In the genomic region with DNA sequence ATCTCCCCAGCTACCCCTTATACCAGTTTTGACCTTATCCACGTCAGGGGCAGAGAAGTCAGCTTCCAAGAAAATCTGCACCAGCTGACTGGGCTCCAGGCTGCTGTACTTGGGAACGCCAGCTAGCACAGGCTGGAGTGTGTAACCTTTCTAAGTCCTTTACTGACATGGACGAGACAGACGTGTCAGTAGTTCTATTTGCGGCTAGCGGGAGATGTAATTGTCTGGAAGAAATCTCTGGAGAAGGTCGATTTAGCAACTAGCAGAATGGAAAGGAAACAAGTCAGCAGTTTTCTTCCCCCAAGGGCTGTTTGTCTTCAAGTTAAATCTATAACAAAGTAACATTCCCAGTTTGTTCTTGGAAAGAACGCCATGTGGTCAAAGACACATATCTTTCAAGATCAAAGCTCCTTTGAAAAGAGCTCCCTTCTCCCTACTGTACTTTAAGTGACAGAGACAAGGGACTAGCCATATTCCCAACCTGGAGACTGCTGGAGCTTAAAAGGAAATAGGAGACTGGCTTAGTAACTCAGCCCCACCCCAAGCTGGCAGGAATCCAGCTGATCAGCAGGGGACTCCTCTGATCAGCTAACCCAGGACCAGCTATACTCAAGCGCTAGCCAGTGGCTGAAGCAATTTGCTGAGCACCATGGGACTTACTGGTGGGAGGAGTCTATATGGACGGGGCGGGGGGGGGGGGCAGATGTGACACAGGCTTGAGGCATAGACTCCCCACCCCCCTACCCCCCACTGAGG, we compare ENCODE assay signal across 8 mouse cellular contexts. TPM values are rescaled to one million over a fixed set of nuclear protein-coding genes. Genes with fewer than 3 reads are reported as not detected.
DNase-seq lines count a peak whose midpoint lies in the region; ATAC-seq and TF ChIP-seq lines count a peak whose summit lies in the region.

No protein-coding gene starts in this region.

- TF ChIP-seq POLR2A in small intestine, adult 2 months (IDR thresholded peaks at IDR 0.05; ENCODE audit: low read depth, low read length), result no peak

- peaks cover 16% of the 10 kb centered on the region for H3K27me3 ChIP-seq in forebrain, embryonic 10.5 days (ENCODE audit: poor library complexity, severe bottlenecking)
- no peaks in the 10 kb centered on the region for H3K27me3 ChIP-seq in forebrain, embryonic 16.5 days (replicated peaks; ENCODE audit: control insufficient read depth, insufficient read depth, low read length)
- H3K27me3 ChIP-seq in heart, embryonic 15.5 days, result peaks cover 3% of the 10 kb centered on the region; the same call in 1 of the 2 replicates
- no peaks in the 10 kb centered on the region for H3K27me3 ChIP-seq in small intestine, adult 2 months (ENCODE audit: control insufficient read depth, insufficient read depth, low read length)

- peak; percentile 34 for DNase-seq in forebrain, embryonic 10.5 days (ENCODE audit: extremely low spot score, low spot score)
- DNase-seq in kidney, postnatal 4 days, result peak; percentile 80 to 85
- DNase-seq in thymus, postnatal 4 days, result no peak
- DNase-seq in left cerebral cortex, adult 2 months (ENCODE audit: extremely low spot score in 1 of 2, low spot score in 2 of 2), result no peak

- no peak for TF ChIP-seq CTCF in small intestine, adult 2 months (IDR thresholded peaks at IDR 0.05; ENCODE audit: extremely low read depth, insufficient read length, insufficient replicate concordance, low read depth, low read length)
- TF ChIP-seq CTCF in left cerebral cortex, adult 2 months (IDR thresholded peaks at IDR 0.05), result no peak

- peaks cover 50% of the 10 kb centered on the region for H3K4me1 ChIP-seq in forebrain, embryonic 10.5 days
- 0 out of 2 replicates have a peak, but pooled peaks cover 6% of the 10 kb centered on the region for H3K4me1 ChIP-seq in forebrain, embryonic 16.5 days (replicated peaks; ENCODE audit: control insufficient read depth, insufficient read depth, low read length)
- peaks cover 16% of the 10 kb centered on the region for H3K4me1 ChIP-seq in brown adipose tissue, adult 24 weeks (ENCODE audit: control insufficient read depth, insufficient read depth, insufficient read length, low read length)
- peaks cover 25% of the 10 kb centered on the region for H3K4me1 ChIP-seq in heart, embryonic 15.5 days (replicated peaks)
- H3K4me1 ChIP-seq in small intestine, adult 2 months (ENCODE audit: control insufficient read depth, insufficient read depth, insufficient read length, low read length), result peaks cover 40% of the 10 kb centered on the region

- intact Hi-C loops in left cerebral cortex, adult 2 months (cut with DNase I), result no loop called here

- 41% methylated on average over 11 of the region's 11 CpGs for WGBS in forebrain, embryonic 10.5 days
- 25% methylated on average over 11 of the region's 11 CpGs for WGBS in forebrain, embryonic 16.5 days
- WGBS in heart, embryonic 15.5 days, result 21% methylated on average over 11 of the region's 11 CpGs
- 30% methylated on average over 11 of the region's 11 CpGs for WGBS in small intestine, adult 2 months

- H3K4me3 ChIP-seq in forebrain, embryonic 10.5 days, result no peak overlapping the region
- H3K4me3 ChIP-seq in forebrain, embryonic 16.5 days (replicated peaks; ENCODE audit: low read length), result no peak overlapping the region
- H3K4me3 ChIP-seq in brown adipose tissue, adult 24 weeks (ENCODE audit: insufficient read depth, low read depth, low read length), result no peak overlapping the region
- H3K4me3 ChIP-seq in heart, embryonic 15.5 days, result no peak overlapping the region
- no peak overlapping the region for H3K4me3 ChIP-seq in small intestine, adult 2 months (ENCODE audit: low read depth, low read length)
- H3K4me3 ChIP-seq in left cerebral cortex, adult 2 months, result no peak overlapping the region

- no peak overlapping the region for H3K9ac ChIP-seq in forebrain, embryonic 16.5 days (replicated peaks; ENCODE audit: low read depth, low read length)
- H3K9ac ChIP-seq in heart, embryonic 15.5 days, result no peak overlapping the region

- no peak overlapping the region for H3K4me2 ChIP-seq in forebrain, embryonic 16.5 days (ENCODE audit: low read length)
- peak overlapping the region; percentile 21; the same call in 1 of the 2 replicates for H3K4me2 ChIP-seq in heart, embryonic 15.5 days

- H3K36me3 ChIP-seq in forebrain, embryonic 10.5 days (replicated peaks), result no peaks in the 10 kb centered on the region
- H3K36me3 ChIP-seq in forebrain, embryonic 16.5 days (ENCODE audit: control insufficient read depth, insufficient read depth), result no peaks in the 10 kb centered on the region
- no peaks in the 10 kb centered on the region for H3K36me3 ChIP-seq in heart, embryonic 15.5 days
- H3K36me3 ChIP-seq in small intestine, adult 2 months (ENCODE audit: control insufficient read depth, insufficient read depth, low read length), result no peaks in the 10 kb centered on the region

- no peaks in the 10 kb centered on the region for H3K9me3 ChIP-seq in forebrain, embryonic 10.5 days
- H3K9me3 ChIP-seq in forebrain, embryonic 16.5 days (ENCODE audit: control insufficient read depth, low read length), result no peaks in the 10 kb centered on the region
- no peaks in the 10 kb centered on the region for H3K9me3 ChIP-seq in heart, embryonic 15.5 days (replicated peaks)

- ATAC-seq in forebrain, embryonic 16.5 days, result no peak
- no peak for ATAC-seq in heart, embryonic 15.5 days (replicated peaks; ENCODE audit: insufficient number of reproducible peaks, insufficient read depth, low FRiP score, low read depth)

- peak overlapping the region; percentile 25; the same call in 1 of the 2 replicates for H3K27ac ChIP-seq in forebrain, embryonic 10.5 days
- H3K27ac ChIP-seq in forebrain, embryonic 16.5 days (ENCODE audit: low read length), result no peak overlapping the region
- peak overlapping the region; percentile 81 for H3K27ac ChIP-seq in brown adipose tissue, adult 24 weeks (replicated peaks; ENCODE audit: low read depth, low read length)
- peak overlapping the region; percentile 50 for H3K27ac ChIP-seq in heart, embryonic 15.5 days
- peak overlapping the region; percentile 9; the same call in 1 of the 2 replicates for H3K27ac ChIP-seq in small intestine, adult 2 months (ENCODE audit: insufficient read depth, low read depth, low read length)
- no peak overlapping the region for H3K27ac ChIP-seq in left cerebral cortex, adult 2 months

RNA-seq across cellular contexts. Expression of a gene that starts 44.8 kb away (rescaled TPM):
- 1.2 and 1.9 TPM in 2 replicates for polyA plus RNA-seq in forebrain, embryonic 10.5 days (2016; fragmentation: Nextera tagmentation; extraction: Ambion mirVana)
- 1.8 and 3.2 TPM in 2 replicates for polyA plus RNA-seq in forebrain, embryonic 16.5 days (2015; fragmentation: Nextera tagmentation; extraction: Ambion mirVana)
- 2.0 and 4.1 TPM in 2 replicates for polyA plus RNA-seq in brown adipose tissue, adult 24 weeks (2012; ENCODE audit: insufficient read depth, insufficient read length, missing spikeins)
- 1.2 and 2.3 TPM in 2 replicates for polyA plus RNA-seq in heart, embryonic 15.5 days (2015; fragmentation: Nextera tagmentation; extraction: Ambion mirVana)
- 1.3 and 2.0 TPM in 2 replicates for polyA plus RNA-seq in small intestine, adult 2 months (2012; rRNA removed)
- total RNA-seq in left cerebral cortex, adult 2 months (2021), result 1 to 10 TPM; 3.4 to 4.5 TPM

Comparison
In these comparisons a context has a peak if more than half of its experiments do, and no peak if none do; other contexts are left out.
1. H3K27ac ChIP-seq: peak in forebrain, embryonic 10.5 days (single experiment), brown adipose tissue, adult 24 weeks (single experiment), heart, embryonic 15.5 days (single experiment) and small intestine, adult 2 months (single experiment); none in forebrain, embryonic 16.5 days (single experiment) and left cerebral cortex, adult 2 months (single experiment).
2. DNase-seq: peak in forebrain, embryonic 10.5 days (single experiment) and kidney, postnatal 4 days (2 of 2); none in thymus, postnatal 4 days (single experiment) and left cerebral cortex, adult 2 months (0 of 2).